Mouse (Mus musculus) splenic B cell, adult 2 months (primary cell): ENCODE data around the gene C77080.

Experiments
- DNase-seq: peaks from one replicate; pipeline ENCODE4 v3.0.0-alpha.2; 2011; ENCODE audit warnings: low read depth, low spot score
- H3K27me3 ChIP-seq: 2 replicates; pipeline ENCODE4 v1.6.1; 2012; ENCODE audit warnings: mild to moderate bottlenecking, low read length, moderate library complexity, mixed read lengths; ENCODE audit not compliant: control insufficient read depth, poor library complexity, insufficient read depth, severe bottlenecking
- H3K36me3 ChIP-seq: 2 replicates; pipeline ENCODE4 v1.6.1; 2012; ENCODE audit warnings: mild to moderate bottlenecking, low read length, moderate library complexity, mixed read lengths; ENCODE audit not compliant: control insufficient read depth, poor library complexity, insufficient read depth, severe bottlenecking

C77080 gene

GRCm38 (mm10) chr4:129238579-129239016 is 22.6 kb downstream of the C77080 start:
- DNase-seq, result peak; percentile 10
- Histone ChIP-seq H3K27me3 (no peaks in the 10 kb centered on the region), H3K36me3 (no peaks in the 10 kb centered on the region)

- no peaks in the 10 kb centered on the region for H3K36me3 ChIP-seq
- no peaks in the 10 kb centered on the region for H3K27me3 ChIP-seq
- no peak for DNase-seq
Observed at GRCm38 (mm10) chr4:129237843-129238441, 23.3 kb downstream of the C77080 start.

GRCm38 (mm10) chr4:129236236-129236813 is 24.9 kb downstream of the C77080 start:
- Histone ChIP-seq H3K36me3 (no peaks in the 10 kb centered on the region), H3K27me3 (no peaks in the 10 kb centered on the region)
- DNase-seq, result no peak

- no peak for DNase-seq
- Histone ChIP-seq H3K36me3 (no peaks in the 10 kb centered on the region), H3K27me3 (no peaks in the 10 kb centered on the region)
Observed at GRCm38 (mm10) chr4:129235147-129235546, 26.1 kb downstream of the C77080 start.

GRCm38 (mm10) chr4:129234488-129234887 is 26.7 kb downstream of the C77080 start:
- Histone ChIP-seq H3K36me3 (no peaks in the 10 kb centered on the region), H3K27me3 (no peaks in the 10 kb centered on the region)
- peak; percentile 24 for DNase-seq

- H3K27me3 ChIP-seq, result no peaks in the 10 kb centered on the region
Observed at GRCm38 (mm10) chr4:129232561-129233360, 28.4 kb downstream of the C77080 start.

GRCm38 (mm10) chr4:129231594-129232450 is 29.4 kb downstream of the C77080 start:
- no peak for DNase-seq
- H3K36me3 ChIP-seq, result no peaks in the 10 kb centered on the region
- no peaks in the 10 kb centered on the region for H3K27me3 ChIP-seq

More at GRCm38 (mm10) chr4:129232561-129233360, 28.4 kb downstream of the C77080 start:
- no peaks in the 10 kb centered on the region for H3K36me3 ChIP-seq
- no peak for DNase-seq

- Histone ChIP-seq H3K36me3 (no peaks in the 10 kb centered on the region), H3K27me3 (no peaks in the 10 kb centered on the region)
- no peak for DNase-seq
Observed at GRCm38 (mm10) chr4:129230926-129231325, 30.3 kb downstream of the C77080 start.

GRCm38 (mm10) chr4:129227985-129228381 is 33.2 kb downstream of the C77080 start:
- DNase-seq, result no peak
- Histone ChIP-seq H3K36me3 (no peaks in the 10 kb centered on the region), H3K27me3 (no peaks in the 10 kb centered on the region)

- no peak for DNase-seq
- no peaks in the 10 kb centered on the region for H3K27me3 ChIP-seq
- no peaks in the 10 kb centered on the region for H3K36me3 ChIP-seq
Observed at GRCm38 (mm10) chr4:129227170-129227984, 33.8 kb downstream of the C77080 start.

GRCm38 (mm10) chr4:129226441-129226963 is 34.7 kb downstream of the C77080 start:
- Histone ChIP-seq H3K27me3 (no peaks in the 10 kb centered on the region), H3K36me3 (no peaks in the 10 kb centered on the region)
- DNase-seq, result no peak

- Histone ChIP-seq H3K27me3 (no peaks in the 10 kb centered on the region), H3K36me3 (no peaks in the 10 kb centered on the region)
- no peak for DNase-seq
Observed at GRCm38 (mm10) chr4:129225315-129225714, 35.9 kb downstream of the C77080 start.

GRCm38 (mm10) chr4:129223421-129224281 is 37.6 kb downstream of the C77080 start:
- H3K27me3 ChIP-seq, result no peaks in the 10 kb centered on the region
- no peak for DNase-seq
- 0 out of 2 replicates have a peak, but pooled peaks cover 1% of the 10 kb centered on the region for H3K36me3 ChIP-seq
